ENCODE assay signal across 9 mouse cellular contexts in the genomic region with DNA sequence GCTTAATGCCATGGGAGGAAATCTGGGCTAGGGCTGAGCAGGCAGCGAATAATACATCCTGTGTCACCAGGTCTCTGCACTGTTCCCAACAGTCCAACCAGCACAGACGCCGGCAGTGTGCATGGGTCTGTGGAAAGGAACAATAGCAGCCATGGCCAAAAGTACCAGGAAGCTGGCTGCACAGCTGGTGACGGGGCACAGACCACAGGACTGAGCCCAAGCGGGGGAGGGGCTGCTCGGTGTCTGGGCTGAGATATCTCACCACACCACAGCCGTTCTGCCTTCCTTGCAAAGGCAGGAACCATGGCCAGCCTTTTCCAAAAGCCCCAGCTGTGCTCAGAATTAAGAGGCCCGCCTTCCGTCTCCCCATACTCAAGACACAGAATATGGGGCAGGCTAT.
DNase-seq lines count a peak whose midpoint lies in the region; ATAC-seq lines count a peak whose summit lies in the region.
"Had no signal": no experiment of that assay in that cellular context is flagged by ENCODE, and none has a peak within 500 bp of the region (broad histone marks: within the 10 kb centered on the region; RNA-seq: fewer than 3 reads in every experiment).

No protein-coding gene starts in this region.

- no peaks in the 10 kb centered on the region for H3K9me3 ChIP-seq in heart, embryonic 14.5 days (ENCODE audit: control insufficient read depth, low read length)
- H3K9me3 ChIP-seq in midbrain, embryonic 12.5 days, result no peaks in the 10 kb centered on the region

- 33% methylated on average over 9 of the region's 9 CpGs for WGBS in heart, embryonic 14.5 days
- WGBS in midbrain, embryonic 12.5 days, result 26% methylated on average over 9 of the region's 9 CpGs

- peaks cover 14 to 22% of the 10 kb centered on the region in 2 experiments for H3K4me1 ChIP-seq in heart, embryonic 14.5 days (ENCODE audit: control insufficient read depth in 2 of 2, insufficient read depth in 2 of 2, low read length in 2 of 2)
- H3K4me1 ChIP-seq in midbrain, embryonic 12.5 days, result peaks cover 7% of the 10 kb centered on the region

- no peak overlapping the region for H3K27ac ChIP-seq in heart, embryonic 14.5 days (replicated peaks in 1 of 2; ENCODE audit: control insufficient read depth in 1 of 2, insufficient read depth in 1 of 2, low read depth in 2 of 2, low read length in 2 of 2)
- no peak overlapping the region for H3K27ac ChIP-seq in midbrain, embryonic 12.5 days (replicated peaks)
- H3K27ac ChIP-seq: layer of hippocampus, adult 2 months had no signal

- H3K4me3 ChIP-seq in heart, embryonic 14.5 days (ENCODE audit: control insufficient read depth in 1 of 2, insufficient read depth in 1 of 2, low read depth in 1 of 2, low read length in 2 of 2), result no peak overlapping the region
- H3K4me3 ChIP-seq in midbrain, embryonic 12.5 days, result no peak overlapping the region
- H3K4me3 ChIP-seq: layer of hippocampus, adult 2 months had no signal

- H3K27me3 ChIP-seq in heart, embryonic 14.5 days (ENCODE audit: control insufficient read depth, insufficient read depth, low read length), result no peaks in the 10 kb centered on the region
- H3K27me3 ChIP-seq in midbrain, embryonic 12.5 days, result no peaks in the 10 kb centered on the region

- peak; percentile 43 to 53 for DNase-seq in layer of hippocampus, postnatal 10 days (ENCODE audit: low spot score in 2 of 2)
- DNase-seq in layer of hippocampus, adult 9-10 months (ENCODE audit: low spot score), result no peak
- DNase-seq in embryo, embryonic 10.5 days (ENCODE audit: low spot score), result peak; percentile 57
- peak; percentile 77 for DNase-seq in left cerebral cortex, postnatal 4 days
- DNase-seq in MN1 (ENCODE audit: low spot score), result no peak

- intact Hi-C loops in left cerebral cortex, postnatal 4 days (cut with DNase I), result no loop called here

- peak; percentile 65 for ATAC-seq in heart, embryonic 14.5 days (ENCODE audit: insufficient number of reproducible peaks, insufficient read depth, low FRiP score, low read depth)
- ATAC-seq in midbrain, embryonic 12.5 days (ENCODE audit: low FRiP score, low read depth), result peak; percentile 79
- no peak for ATAC-seq in CD4-positive, CD25-positive, alpha-beta regulatory T cell, adult 4 months

- H3K9ac ChIP-seq in heart, embryonic 14.5 days (ENCODE audit: low read length), result no peak overlapping the region
- no peak overlapping the region for H3K9ac ChIP-seq in midbrain, embryonic 12.5 days (replicated peaks)

- H3K4me2 ChIP-seq in heart, embryonic 14.5 days (ENCODE audit: low read length), result no peak overlapping the region
- no peak overlapping the region for H3K4me2 ChIP-seq in midbrain, embryonic 12.5 days (replicated peaks)

- no peaks in the 10 kb centered on the region for H3K36me3 ChIP-seq in heart, embryonic 14.5 days (ENCODE audit: control insufficient read depth, insufficient read depth, low read length)
- H3K36me3 ChIP-seq in midbrain, embryonic 12.5 days, result no peaks in the 10 kb centered on the region

Comparison
In these comparisons a context has a peak if more than half of its experiments do, and no peak if none do; other contexts are left out.
1. DNase-seq: peak in layer of hippocampus, postnatal 10 days (2 of 2), embryo, embryonic 10.5 days (single experiment) and left cerebral cortex, postnatal 4 days (single experiment); none in layer of hippocampus, adult 9-10 months (single experiment) and MN1 (single experiment).